Mouse (Mus musculus) left cerebral cortex, adult 18-20 months (tissue): ENCODE measurements around the gene Frmd4a. TPM values are rescaled to one million over a fixed set of nuclear protein-coding genes. Genes with fewer than 3 reads are reported as not detected.
A peak's percentile ranks its signal among the peaks of the same experiment; 100 is the strongest.

ENCODE experiments used
- DNase-seq, 2 experiments: peaks; one replicate each; pipeline ENCODE4 v3.0.0; 2021 to 2022; ENCODE audit warnings: low spot score in 2 of 2, mixed read lengths in 1 of 2
- total RNA-seq, 2 experiments: library from RNA; stranded (reverse); gene quantifications; 2 replicates each; pipeline ENCODE4 v1.2.3; 2021

Gene Frmd4a
- total RNA-seq, 2 experiments from 2014 or later: 42.3 to 47.3 TPM

- DNase-seq: no peak
Measured at GRCm38 (mm10) chr2:4282777-4283176, 265.3 kb downstream of the Frmd4a start.

GRCm38 (mm10) chr2:4285693-4286291 lies 268.3 kb downstream of the Frmd4a start:
- DNase-seq: no peak

GRCm38 (mm10) chr2:4286390-4286901 lies 268.9 kb downstream of the Frmd4a start:
- no peak for DNase-seq

- DNase-seq: no peak
Measured at GRCm38 (mm10) chr2:4290475-4290874, 273.0 kb downstream of the Frmd4a start.

GRCm38 (mm10) chr2:4291100-4291499 lies 273.6 kb downstream of the Frmd4a start:
- DNase-seq: peak; percentile 84 to 88

- no peak for DNase-seq
Measured at GRCm38 (mm10) chr2:4291671-4292070, 274.2 kb downstream of the Frmd4a start.

- no peak for DNase-seq
Measured at GRCm38 (mm10) chr2:4293726-4294125, 276.2 kb downstream of the Frmd4a start.

- no peak for DNase-seq
Measured at GRCm38 (mm10) chr2:4295641-4296040, 278.1 kb downstream of the Frmd4a start.

GRCm38 (mm10) chr2:4296881-4297280 lies 279.4 kb downstream of the Frmd4a start:
- no peak for DNase-seq

GRCm38 (mm10) chr2:4298325-4299215 lies 281.1 kb downstream of the Frmd4a start:
- DNase-seq: peak in 1 of 2 experiments; percentile 28

GRCm38 (mm10) chr2:4299593-4299992 lies 282.1 kb downstream of the Frmd4a start:
- no peak for DNase-seq

GRCm38 (mm10) chr2:4300383-4300811 lies 282.9 kb downstream of the Frmd4a start:
- no peak for DNase-seq

- no peak for DNase-seq
Measured at GRCm38 (mm10) chr2:4300816-4301215, 283.3 kb downstream of the Frmd4a start.

GRCm38 (mm10) chr2:4301256-4301655 lies 283.7 kb downstream of the Frmd4a start:
- no peak for DNase-seq

GRCm38 (mm10) chr2:4301692-4302091 lies 284.2 kb downstream of the Frmd4a start:
- no peak for DNase-seq

GRCm38 (mm10) chr2:4302119-4302518 lies 284.6 kb downstream of the Frmd4a start:
- DNase-seq: no peak

- no peak for DNase-seq
Measured at GRCm38 (mm10) chr2:4307076-4307475, 289.6 kb downstream of the Frmd4a start.

- no peak for DNase-seq
Measured at GRCm38 (mm10) chr2:4314545-4314944, 297.0 kb downstream of the Frmd4a start.

GRCm38 (mm10) chr2:4316589-4316988 lies 299.1 kb downstream of the Frmd4a start:
- no peak for DNase-seq

GRCm38 (mm10) chr2:4318134-4318533 lies 300.6 kb downstream of the Frmd4a start:
- no peak for DNase-seq

GRCm38 (mm10) chr2:4326241-4327010 lies 308.9 kb downstream of the Frmd4a start:
- DNase-seq: no peak

- peak; percentile 14 to 36 for DNase-seq
Measured at GRCm38 (mm10) chr2:4327011-4327340, 309.5 kb downstream of the Frmd4a start.
